Mouse (Mus musculus) spleen, postnatal 14 days (tissue): ENCODE results near the gene Nop10.
"Not testable (repeated sequence)": the region's sequence is repeated elsewhere in the genome, so short reads cannot be mapped to it uniquely, and the experiment has no call there.

Experiments
- DNase-seq, 2 experiments: peaks; one replicate each; pipeline ENCODE4 v3.0.0; 2021 to 2022; ENCODE audit warnings: low spot score in 2 of 2

The Nop10 gene

DNA sequence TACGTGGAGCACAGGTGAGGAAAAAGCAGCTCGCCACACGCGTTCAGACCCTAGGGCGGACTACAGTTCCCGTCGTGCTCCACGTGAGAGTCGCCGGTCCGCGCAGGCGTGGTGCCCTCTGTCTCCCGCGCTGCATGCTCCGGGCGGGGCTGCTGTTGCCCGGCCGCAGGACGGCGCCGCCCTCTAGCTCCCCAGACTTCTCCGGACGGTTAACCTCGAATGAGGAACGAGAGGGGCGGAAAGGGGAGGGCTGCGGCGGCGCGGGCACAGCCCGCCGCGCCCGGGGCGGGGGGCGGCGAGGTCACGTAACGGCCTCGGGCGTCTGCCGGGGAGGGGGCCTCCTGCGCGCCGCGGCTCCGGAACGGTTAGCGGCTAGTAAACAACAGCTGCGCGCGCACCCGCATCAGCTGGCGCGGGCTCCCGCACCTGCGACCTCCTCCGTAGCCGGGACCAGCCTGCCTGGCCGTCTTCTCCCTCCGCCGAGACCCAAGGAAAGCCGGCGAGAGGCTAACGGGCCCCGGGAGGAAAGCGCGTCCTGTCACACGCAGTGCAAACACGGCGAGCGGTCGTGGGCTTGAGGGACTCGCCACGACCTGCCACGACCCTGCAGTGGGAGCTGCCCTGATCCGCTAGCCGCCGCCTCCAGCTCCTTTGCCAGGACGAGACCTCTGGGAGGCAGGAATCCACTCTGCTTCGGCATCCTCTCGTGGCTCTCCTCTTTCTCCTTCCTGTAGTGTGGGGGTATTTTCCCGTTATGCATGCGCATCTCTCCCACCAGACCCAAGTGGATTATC lies 3.9 kb downstream of the Nop10 start, which contains the start of gene Slc12a6:
Gene Slc12a6 (plus strand): TSS at position 378 of the 794 bp plus-strand sequence.
- peak; percentile 91 to 93 for DNase-seq

DNA sequence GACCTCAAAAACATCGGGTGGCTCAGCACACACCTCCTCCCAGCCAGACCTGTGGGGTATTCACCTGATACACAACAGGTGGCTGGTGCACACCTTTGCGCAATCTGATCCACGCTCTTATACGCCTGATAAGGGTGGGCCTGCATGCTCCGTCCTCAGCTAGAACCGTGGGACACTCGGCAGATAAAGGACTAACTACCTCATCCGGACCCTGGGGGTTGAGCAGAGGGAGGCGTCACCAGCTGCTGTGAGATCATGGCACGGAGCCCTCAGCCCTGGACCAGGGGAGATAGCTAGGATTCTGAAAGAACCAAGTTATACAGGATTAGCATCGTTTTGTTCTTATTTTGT lies 4.5 kb downstream of the Nop10 start, which contains the start of gene Gm21985:
Gene Gm21985 (plus strand): TSS at position 73 of the 351 bp plus-strand sequence.
- DNase-seq: peak; percentile 59 to 66

DNA sequence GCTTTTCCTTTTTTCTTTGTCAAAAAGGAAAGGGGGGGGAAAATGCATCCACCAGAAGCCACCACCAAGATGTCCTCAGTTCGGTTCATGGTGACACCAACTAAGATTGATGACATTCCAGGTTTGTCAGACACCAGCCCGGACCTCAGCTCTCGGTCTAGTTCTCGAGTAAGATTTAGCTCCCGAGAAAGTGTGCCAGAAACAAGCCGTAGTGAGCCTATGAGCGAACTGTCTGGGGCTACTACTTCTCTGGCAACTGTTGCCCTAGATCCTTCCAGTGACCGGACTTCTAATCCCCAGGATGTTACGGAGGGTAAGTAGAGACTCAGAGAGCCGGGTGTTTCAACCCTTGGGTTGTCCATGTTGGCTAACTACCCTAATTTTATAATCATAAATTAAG lies 5.1 kb downstream of the Nop10 start:
- peak in 1 of 2 experiments; percentile 15 for DNase-seq

DNA sequence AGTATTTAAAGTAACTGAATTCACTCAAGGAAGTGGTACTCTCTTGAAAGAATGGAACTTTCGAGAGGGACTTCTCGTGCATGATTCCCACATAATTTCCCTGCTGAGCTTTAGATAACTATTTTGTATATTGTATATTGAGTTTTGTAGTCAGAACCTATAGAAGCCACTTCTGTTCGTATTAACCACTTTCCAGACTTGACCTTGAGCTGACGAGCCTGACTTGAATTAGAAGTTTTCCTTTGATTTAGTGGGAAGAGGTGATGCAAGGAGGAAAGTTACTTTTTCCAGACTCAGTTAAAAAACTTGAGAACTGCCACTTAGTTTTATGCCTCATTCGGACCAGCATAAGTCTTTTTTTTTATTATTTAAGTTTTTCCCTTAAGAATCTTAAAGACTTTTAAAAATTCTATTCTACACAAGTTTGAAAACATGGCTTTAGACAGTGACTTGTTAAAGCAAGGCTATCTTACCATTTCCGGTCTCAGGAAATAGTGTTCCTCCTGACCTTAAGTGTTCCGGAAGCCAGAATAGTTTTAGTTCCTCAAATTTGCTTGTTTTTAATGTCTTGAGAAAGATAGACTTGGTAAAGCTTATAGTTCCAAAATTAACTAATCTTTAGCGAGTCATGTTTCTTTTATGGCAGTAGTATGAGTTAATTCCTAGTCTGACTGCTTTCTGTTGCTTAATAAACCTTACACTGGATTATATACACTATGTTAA lies 6.0 kb downstream of the Nop10 start:
- DNase-seq: no peak

DNA sequence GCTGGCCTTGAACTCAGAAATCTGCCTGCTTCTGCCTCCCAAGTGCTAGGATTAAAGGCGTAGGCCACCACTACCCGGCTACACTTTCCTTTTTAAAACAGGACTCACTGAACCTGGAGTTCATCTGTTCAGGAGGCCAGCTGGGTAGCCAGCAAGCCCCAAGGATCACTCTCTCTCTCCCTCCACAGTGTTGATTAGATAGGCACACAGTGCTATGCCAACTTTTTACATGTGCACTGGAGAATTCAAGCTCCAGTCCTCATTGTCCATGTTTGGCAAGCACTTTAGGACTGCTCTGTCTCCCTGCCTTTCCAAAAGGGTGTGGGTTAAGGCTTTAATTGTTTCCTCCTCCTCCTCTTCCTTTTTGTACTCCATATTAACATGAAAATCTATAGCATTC lies 8.3 kb downstream of the Nop10 start:
- no peak for DNase-seq

DNA sequence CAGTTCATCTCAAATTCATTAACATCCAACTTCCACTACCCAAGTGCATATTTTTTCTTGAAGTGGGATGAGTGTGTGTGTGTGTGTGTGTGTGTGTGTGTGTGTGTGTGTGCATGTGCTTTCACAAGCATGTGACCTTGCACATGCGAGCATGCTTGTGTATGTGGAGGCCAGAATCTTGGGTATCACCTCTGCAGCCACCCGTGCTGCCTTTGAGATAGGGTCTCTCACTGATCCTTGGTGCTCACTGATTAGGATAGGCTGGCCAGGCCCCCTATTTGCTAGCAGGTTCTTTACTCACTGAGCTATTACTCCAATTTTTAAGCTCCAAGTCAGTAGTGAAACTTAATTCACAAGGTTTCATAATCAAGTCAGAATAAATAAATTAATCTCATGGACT lies 11.2 kb downstream of the Nop10 start:
- DNase-seq: no peak

DNA sequence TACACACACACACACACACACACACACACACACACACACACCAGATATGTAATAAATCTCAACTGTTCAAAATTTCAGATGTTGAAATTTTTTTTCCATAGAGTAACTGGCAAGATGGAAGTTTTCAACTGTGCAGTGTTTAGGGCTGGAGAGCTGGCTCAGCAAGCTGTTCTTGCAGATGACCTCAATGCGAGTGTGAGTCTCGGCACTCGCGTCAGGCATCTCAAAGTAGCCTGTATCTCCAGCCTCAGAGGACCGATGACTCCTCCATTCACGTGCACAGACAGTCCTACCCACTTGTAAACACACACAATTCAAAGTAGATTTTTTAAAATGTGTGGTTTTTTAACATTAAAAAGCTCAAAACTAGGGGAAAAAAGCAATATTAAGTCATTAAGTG lies 11.7 kb downstream of the Nop10 start:
- DNase-seq: no peak

DNA sequence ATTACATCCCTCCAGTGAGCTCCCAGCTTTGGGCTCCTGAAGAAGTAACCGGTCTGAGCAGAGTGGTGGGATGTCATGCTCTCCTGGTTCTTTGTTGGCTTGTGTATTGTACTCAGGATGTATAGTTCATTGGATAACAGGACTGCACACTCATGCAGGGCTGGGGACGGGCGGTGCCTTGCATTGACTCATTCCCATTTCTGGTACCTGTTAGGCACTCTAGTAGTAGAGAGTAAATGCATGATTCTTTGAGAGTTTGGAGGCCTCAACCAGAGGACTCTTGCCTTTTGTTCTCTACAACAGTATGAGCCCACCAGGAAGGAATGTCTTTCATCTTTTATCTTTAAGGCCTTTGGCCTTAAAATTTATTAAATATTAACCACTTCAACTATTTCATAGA lies 15.1 kb downstream of the Nop10 start:
- DNase-seq: no peak

DNA sequence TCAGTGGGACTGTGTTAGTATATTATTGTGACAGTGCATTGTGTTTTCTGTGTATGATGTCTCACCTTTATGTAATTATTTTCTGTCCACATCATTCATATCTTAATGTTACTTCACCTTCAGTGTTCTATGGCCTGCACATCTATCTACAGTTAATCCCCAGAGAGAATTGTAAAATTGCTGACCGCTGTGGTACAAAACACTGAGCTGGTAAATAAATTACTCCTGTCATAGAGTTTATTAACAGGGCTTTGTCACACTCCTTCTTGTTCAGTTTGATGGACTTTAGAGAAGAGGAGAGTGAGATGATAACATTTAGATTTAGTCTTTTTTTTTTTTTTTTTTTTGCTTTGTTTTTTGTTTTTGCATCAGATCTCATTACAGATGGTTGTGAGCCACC lies 21.1 kb downstream of the Nop10 start:
- no peak for DNase-seq

DNA sequence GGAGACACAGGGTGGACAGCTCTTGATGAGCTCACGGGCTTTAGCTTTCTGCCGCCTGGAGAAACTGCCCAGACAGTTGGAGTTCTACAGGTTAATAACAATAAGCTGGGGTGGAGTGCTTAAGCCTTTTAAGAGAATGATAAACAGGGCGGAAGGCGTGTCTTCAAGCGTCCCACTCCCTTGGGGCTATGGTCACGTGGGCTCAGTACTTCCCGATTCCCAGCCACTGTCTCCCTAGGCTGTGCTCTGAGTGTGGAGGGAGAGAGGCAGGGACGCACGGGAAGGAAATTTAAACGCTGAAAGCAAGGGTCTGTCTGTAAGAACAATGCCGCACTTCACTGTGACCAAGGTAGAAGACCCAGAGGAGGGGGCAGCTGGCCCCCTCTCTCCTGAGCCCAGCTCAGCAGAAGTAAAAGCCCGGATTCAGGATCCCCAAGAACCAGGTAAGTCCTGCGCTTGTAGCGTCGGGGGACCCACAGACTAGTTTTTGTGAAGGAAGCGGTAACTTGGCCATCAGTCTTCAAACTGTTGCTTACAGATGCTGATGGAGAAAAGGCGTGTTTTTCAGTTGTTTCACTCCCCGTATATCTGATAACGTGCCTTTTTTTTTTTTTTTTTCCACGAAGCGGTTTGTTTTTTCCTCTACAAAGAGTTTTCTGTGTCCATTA lies 22.8 kb downstream of the Nop10 start:
- no peak for DNase-seq

DNA sequence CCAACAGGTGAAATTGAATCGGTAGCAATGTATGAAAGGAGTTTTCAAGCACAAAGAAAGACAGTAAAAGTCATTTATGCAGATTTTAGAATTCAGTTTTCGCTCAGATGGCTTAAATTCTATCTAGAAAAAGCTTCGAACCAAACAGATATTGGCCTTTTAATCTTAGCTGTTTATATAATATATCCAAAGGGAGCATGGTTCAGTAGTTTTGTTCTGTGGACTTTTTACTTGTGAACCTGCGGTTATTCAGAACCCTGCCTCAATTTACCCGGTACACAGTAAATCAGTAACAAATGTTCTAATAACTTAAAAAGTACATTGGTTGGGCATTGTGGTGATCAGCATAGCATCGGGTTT lies 23.3 kb downstream of the Nop10 start:
- DNase-seq: no peak

DNA sequence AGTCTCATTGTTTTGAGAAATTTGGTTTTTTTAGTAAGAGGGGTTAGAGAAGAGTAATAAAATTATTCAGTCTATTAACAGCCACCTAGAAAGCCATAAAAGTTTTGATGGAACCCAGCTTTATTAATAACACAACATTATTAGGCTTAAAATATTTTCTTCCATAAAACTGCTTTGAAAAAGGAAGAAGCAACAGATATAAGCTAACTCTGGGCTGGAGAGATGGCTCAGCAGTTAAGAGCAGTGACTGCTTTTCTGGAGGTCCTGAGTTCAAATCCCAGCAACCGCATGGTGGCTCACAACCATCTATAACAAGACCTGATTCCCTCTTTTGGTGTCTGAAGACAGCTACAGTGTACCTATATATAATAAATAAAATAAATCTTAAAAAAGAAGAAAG lies 24.3 kb downstream of the Nop10 start:
- not testable (repeated sequence) for DNase-seq

DNA sequence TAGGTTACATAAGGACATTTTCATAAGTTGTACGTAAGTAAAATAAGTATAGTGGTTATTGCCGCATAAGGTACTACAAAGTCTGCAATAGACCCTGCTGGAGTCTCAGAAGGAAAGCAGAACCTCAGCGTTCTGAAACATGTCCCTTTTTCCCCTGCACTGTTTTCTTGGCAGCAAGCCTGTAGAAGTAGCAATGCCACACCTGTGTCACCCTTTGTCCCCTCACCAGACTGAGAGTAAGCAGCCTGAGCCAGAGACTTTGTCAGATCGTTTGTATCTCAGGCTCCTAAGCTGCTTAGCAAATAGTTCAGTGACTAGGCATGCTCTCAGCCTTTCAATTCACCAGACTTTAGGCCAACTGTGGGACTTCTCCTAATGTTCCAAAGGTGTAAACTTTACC lies 25.3 kb downstream of the Nop10 start:
- DNase-seq: no peak

DNA sequence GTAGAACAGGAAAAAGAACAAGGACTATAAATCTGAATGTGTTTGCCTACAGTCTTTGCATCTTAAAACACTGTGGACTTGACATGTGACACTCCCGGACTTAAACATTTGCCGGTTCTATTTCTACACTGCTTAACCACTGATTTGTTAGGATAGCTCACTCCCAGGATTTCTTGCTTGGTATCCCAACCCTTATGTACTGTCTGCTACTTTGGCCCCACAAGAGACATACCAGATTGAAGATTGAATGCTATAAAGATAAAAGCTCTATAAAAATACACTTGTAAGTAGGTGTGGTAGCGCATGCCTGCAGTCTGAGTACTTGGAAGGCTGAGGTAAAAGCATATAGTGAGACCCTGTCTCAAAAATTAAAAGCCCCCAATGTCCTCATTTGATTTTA lies 27.8 kb downstream of the Nop10 start:
- DNase-seq: no peak

DNA sequence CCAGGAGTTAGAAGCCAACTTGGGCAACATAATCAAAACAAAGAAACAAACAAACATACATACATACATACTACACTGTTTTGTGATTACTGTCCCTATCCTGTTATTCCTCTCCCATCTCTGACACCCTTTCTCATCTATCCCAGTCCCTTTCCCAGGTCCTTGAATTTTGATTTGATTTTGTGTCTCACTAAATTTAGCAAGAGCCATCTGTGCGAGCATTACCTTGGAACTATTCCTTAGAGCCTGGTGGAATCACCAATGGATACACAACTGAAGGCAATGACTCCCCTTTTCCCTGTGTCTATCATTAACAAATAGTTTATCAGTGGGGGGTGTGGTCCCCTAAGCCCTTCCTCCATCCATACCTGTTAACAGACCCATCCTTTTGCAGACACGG lies 31.1 kb downstream of the Nop10 start:
- no peak for DNase-seq

DNA sequence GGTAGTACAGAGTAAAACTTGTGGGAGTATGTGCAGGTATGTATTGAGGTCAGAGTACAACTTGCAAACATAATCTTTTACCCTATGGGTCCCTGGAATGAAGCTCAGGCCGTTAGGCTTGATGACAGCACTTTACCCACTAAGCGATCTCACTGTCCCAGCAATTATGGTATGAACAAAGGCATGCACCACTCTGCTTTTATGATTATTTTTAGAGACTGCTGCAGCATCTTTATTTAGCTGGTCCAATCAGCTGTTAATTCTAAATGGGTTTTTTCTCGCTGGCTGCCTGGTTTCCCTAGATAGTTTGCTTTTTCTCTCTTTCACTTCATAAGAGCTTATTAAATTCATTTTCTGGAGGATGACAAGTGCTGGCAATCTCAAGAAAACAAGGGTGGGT lies 34.5 kb downstream of the Nop10 start:
- no peak for DNase-seq

DNA sequence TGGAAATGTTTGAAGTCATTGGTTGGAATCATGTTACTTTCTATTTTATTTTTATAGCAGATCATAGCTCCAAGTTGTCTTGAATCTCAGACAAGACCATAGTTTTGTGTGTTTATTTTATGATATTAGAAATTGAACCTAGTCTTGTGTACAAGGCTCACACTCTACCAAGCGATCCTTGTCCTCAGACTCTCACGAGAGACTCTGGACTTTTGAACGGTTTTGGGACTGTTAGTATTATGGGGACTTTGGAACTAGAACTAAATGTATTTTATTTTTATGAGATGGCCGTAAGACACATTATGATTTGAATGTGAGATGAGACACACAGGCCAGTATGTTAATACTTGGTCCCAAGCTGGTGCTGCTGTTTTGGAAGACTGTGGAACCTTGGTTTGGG lies 36.5 kb downstream of the Nop10 start:
- no peak for DNase-seq

DNA sequence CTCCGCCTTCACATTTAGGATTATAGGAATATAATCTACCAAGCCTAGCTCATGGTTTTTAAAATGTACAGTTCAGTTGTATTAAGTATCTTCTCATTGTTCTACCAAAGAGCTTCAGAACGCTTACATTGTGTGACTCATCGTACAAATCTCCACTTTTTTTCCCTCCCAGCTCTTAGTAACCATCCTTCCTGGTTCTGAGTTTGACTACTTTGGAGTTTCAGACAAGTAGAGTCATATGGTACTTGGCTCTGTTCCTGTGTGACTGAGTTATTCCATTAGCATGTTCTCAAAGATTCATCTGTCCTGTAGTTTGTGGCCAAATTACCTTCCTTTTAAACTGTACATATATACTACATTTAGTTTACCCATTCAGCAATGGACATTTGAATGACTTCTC lies 46.9 kb downstream of the Nop10 start:
- DNase-seq: no peak

DNA sequence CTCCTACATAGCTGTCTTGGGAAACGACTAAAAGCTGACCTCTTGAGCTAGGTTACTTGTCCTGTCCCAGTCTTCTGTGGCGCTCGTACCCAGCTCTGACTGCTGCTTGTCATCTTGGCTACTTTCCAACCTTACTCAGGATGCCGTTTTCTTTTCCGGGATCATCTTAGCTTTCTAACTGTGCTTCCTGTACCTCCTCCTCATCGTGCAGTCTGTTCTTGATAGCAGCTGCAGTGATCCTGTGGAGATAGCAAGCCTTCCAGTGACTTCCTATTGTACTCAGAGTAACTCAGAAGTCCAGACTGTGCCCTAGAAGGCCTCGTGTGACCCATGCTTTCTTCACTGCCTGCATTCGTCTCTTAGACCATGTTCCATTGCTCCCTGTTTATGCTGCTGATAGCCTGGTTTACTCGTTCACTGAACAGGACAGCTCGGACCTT lies 47.5 kb downstream of the Nop10 start:
- DNase-seq: no peak
